Mouse (Mus musculus) heart, embryonic 15.5 days (tissue): ENCODE results near the gene Pdp2. TPM values are rescaled to one million over a fixed set of nuclear protein-coding genes. Genes with fewer than 3 reads are reported as not detected.

Experiments
- ATAC-seq: fragments of 200-750 bp; cut with Nextera tagmentation; replicated peaks from 2 replicates; pipeline ENCODE4 v1.8.0; 2017; ENCODE audit warnings: low read depth, moderate TSS enrichment; ENCODE audit not compliant: insufficient number of reproducible peaks, insufficient read depth, low FRiP score
- H3K27ac ChIP-seq: fragments of 300-500 bp; sonication (generic); 2 replicates; pipeline ENCODE4 v1.5.1; 2015; ENCODE audit warnings: mild to moderate bottlenecking, inconsistent platforms
- H3K27me3 ChIP-seq: fragments of 300-500 bp; sonication (generic); 2 replicates; pipeline ENCODE4 v1.6.1; 2015; ENCODE audit warnings: inconsistent platforms
- H3K36me3 ChIP-seq: fragments of 300-500 bp; sonication (generic); 2 replicates; pipeline ENCODE4 v1.6.1; 2015; ENCODE audit warnings: mild to moderate bottlenecking, inconsistent platforms
- H3K4me1 ChIP-seq: fragments of 300-500 bp; sonication (generic); replicated peaks from 2 replicates; pipeline ENCODE4 v1.6.1; 2015; ENCODE audit warnings: inconsistent platforms
- H3K4me2 ChIP-seq: fragments of 300-500 bp; sonication (generic); 2 replicates; pipeline ENCODE4 v1.6.1; 2015; ENCODE audit warnings: inconsistent platforms, mild to moderate bottlenecking, moderate library complexity
- H3K4me3 ChIP-seq: fragments of 300-500 bp; sonication (generic); 2 replicates; pipeline ENCODE4 v1.5.1; 2015; ENCODE audit warnings: mild to moderate bottlenecking, inconsistent platforms
- H3K9ac ChIP-seq: fragments of 300-500 bp; sonication (generic); 2 replicates; pipeline ENCODE4 v1.6.1; 2015; ENCODE audit warnings: mild to moderate bottlenecking, inconsistent platforms
- H3K9me3 ChIP-seq: fragments of 300-500 bp; sonication (generic); replicated peaks from 2 replicates; pipeline ENCODE4 v1.6.1; 2016; ENCODE audit warnings: inconsistent platforms
- WGBS: fragments of 180-500 bp; shearing (Covaris S2); methylation state at CpG from one replicate; pipeline ENCODE4 v1.1.7; 2015; ENCODE audit warnings: mixed read lengths; 5-methylcytosine and 5-hydroxymethylcytosine counted together
- polyA plus RNA-seq: library from polyadenylated mRNA; unstranded; fragments of >200 nt; fragmentation: Nextera tagmentation; extraction: Ambion mirVana; gene quantifications from 2 replicates; pipeline ENCODE4 v1.2.1, GENCODE M21; 2015

Pdp2 gene
- polyA plus RNA-seq, 1 experiment from 2014 or later, result 5.8 TPM

GRCm38 (mm10) chr8:104613119-104613518 lies 21.9 kb downstream of the Pdp2 start:
- Histone ChIP-seq H3K4me3 (no peak overlapping the region), H3K9ac (no peak overlapping the region; the same call in 1 of the 2 replicates), H3K36me3 (no peaks in the 10 kb centered on the region), H3K27me3 (no peaks in the 10 kb centered on the region), H3K27ac (peak overlapping the region; percentile 98), H3K9me3 (no peaks in the 10 kb centered on the region), H3K4me2 (peak overlapping the region; percentile 34), H3K4me1 (peaks cover 54% of the 10 kb centered on the region)
- no peak for ATAC-seq
- WGBS, result 38% methylated on average over 4 of the region's 4 CpGs

GRCm38 (mm10) chr8:104620765-104621164 lies 29.5 kb downstream of the Pdp2 start:
- H3K4me1 ChIP-seq, result peaks cover 12% of the 10 kb centered on the region
- no peak overlapping the region for H3K4me3 ChIP-seq
- no peaks in the 10 kb centered on the region for H3K36me3 ChIP-seq
- H3K27me3 ChIP-seq, result no peaks in the 10 kb centered on the region
- H3K9me3 ChIP-seq, result no peaks in the 10 kb centered on the region
- H3K4me2 ChIP-seq, result no peak overlapping the region
- H3K27ac ChIP-seq, result no peak overlapping the region
- ATAC-seq, result no peak
- no peak overlapping the region for H3K9ac ChIP-seq
- WGBS, result 66% methylated on average over 5 of the region's 5 CpGs

- Histone ChIP-seq H3K4me2 (no peak within 1 kb of the TSS), H3K9me3 (no peaks in the 10 kb centered on the region), H3K4me1 (peaks cover 33% of the 10 kb centered on the region), H3K9ac (no peak within 1 kb of the TSS), H3K27ac (peak within 1 kb of the TSS; percentile 49; the same call in 1 of the 2 replicates), H3K27me3 (no peaks in the 10 kb centered on the region), H3K4me3 (no peak within 1 kb of the TSS), H3K36me3 (peaks cover 11% of the 10 kb centered on the region; the same call in 1 of the 2 replicates)
- no peak for ATAC-seq
- 76% methylated on average over 6 of the region's 6 CpGs for WGBS
These were observed 32.9 kb downstream of the Pdp2 start, which contains the start of gene Cdh16 for GRCm38 (mm10) chr8:104624161-104624560. Cdh16 (minus strand) TSS chr8:104624396.

- Histone ChIP-seq H3K9ac (no peak overlapping the region), H3K27ac (peak overlapping the region; percentile 95), H3K36me3 (peaks cover 11% of the 10 kb centered on the region; the same call in 1 of the 2 replicates), H3K4me3 (no peak overlapping the region), H3K27me3 (no peaks in the 10 kb centered on the region), H3K4me2 (no peak overlapping the region), H3K4me1 (peaks cover 50% of the 10 kb centered on the region), H3K9me3 (no peaks in the 10 kb centered on the region)
- ATAC-seq, result no peak
- WGBS, result 56% methylated on average over 4 of the region's 4 CpGs
These were observed 36.0 kb downstream of the Pdp2 start for GRCm38 (mm10) chr8:104627065-104627740.

GRCm38 (mm10) chr8:104628402-104628801 lies 37.2 kb downstream of the Pdp2 start:
- WGBS, result 85% methylated on average over 21 of the region's 21 CpGs
- Histone ChIP-seq H3K9me3 (no peaks in the 10 kb centered on the region), H3K36me3 (peaks cover 11% of the 10 kb centered on the region; the same call in 1 of the 2 replicates), H3K27ac (peak overlapping the region; percentile 95), H3K27me3 (no peaks in the 10 kb centered on the region), H3K9ac (peak overlapping the region; percentile 82; the same call in 1 of the 2 replicates), H3K4me2 (peak overlapping the region; percentile 65), H3K4me3 (peak overlapping the region; percentile 75), H3K4me1 (peaks cover 60% of the 10 kb centered on the region)
- ATAC-seq, result no peak

- 19% methylated on average over 22 of the region's 22 CpGs for WGBS
- peak overlapping the region; percentile 95 for H3K27ac ChIP-seq
- ATAC-seq, result peak; percentile 41
- H3K4me2 ChIP-seq, result peak overlapping the region; percentile 65
- H3K27me3 ChIP-seq, result no peaks in the 10 kb centered on the region
- H3K36me3 ChIP-seq, result peaks cover 11% of the 10 kb centered on the region; the same call in 1 of the 2 replicates
- peak overlapping the region; percentile 75 for H3K4me3 ChIP-seq
- H3K4me1 ChIP-seq, result peaks cover 59% of the 10 kb centered on the region
- H3K9me3 ChIP-seq, result no peaks in the 10 kb centered on the region
- H3K9ac ChIP-seq, result peak overlapping the region; percentile 82
These were observed 38.3 kb downstream of the Pdp2 start for GRCm38 (mm10) chr8:104629306-104630110.

GRCm38 (mm10) chr8:104630111-104630479 lies 38.8 kb downstream of the Pdp2 start:
- H3K36me3 ChIP-seq, result peaks cover 15% of the 10 kb centered on the region; the same call in 1 of the 2 replicates
- H3K4me3 ChIP-seq, result peak overlapping the region; percentile 75
- no peaks in the 10 kb centered on the region for H3K9me3 ChIP-seq
- peak overlapping the region; percentile 95 for H3K27ac ChIP-seq
- H3K4me1 ChIP-seq, result peaks cover 53% of the 10 kb centered on the region
- H3K27me3 ChIP-seq, result no peaks in the 10 kb centered on the region
- ATAC-seq, result no peak
- H3K9ac ChIP-seq, result peak overlapping the region; percentile 82
- H3K4me2 ChIP-seq, result peak overlapping the region; percentile 65
- 9% methylated on average over 8 of the region's 8 CpGs for WGBS

- H3K4me2 ChIP-seq, result peak overlapping the region; percentile 65
- peak; percentile 9 for ATAC-seq
- no peaks in the 10 kb centered on the region for H3K9me3 ChIP-seq
- peak overlapping the region; percentile 95 for H3K27ac ChIP-seq
- H3K9ac ChIP-seq, result peak overlapping the region; percentile 82
- peaks cover 51% of the 10 kb centered on the region for H3K4me1 ChIP-seq
- H3K36me3 ChIP-seq, result peaks cover 19% of the 10 kb centered on the region; the same call in 1 of the 2 replicates
- H3K27me3 ChIP-seq, result no peaks in the 10 kb centered on the region
- H3K4me3 ChIP-seq, result peak overlapping the region; percentile 75
- under 1% methylated on average over 36 of the region's 36 CpGs for WGBS
These were observed 39.3 kb downstream of the Pdp2 start for GRCm38 (mm10) chr8:104630574-104630973.

GRCm38 (mm10) chr8:104630981-104631663 lies 39.9 kb downstream of the Pdp2 start, which contains the start of gene Rrad:
Rrad (minus strand) TSS chr8:104631327.
- Histone ChIP-seq H3K9me3 (no peaks in the 10 kb centered on the region), H3K4me2 (peak within 1 kb of the TSS; percentile 65), H3K36me3 (peaks cover 23% of the 10 kb centered on the region; the same call in 1 of the 2 replicates), H3K4me3 (peak within 1 kb of the TSS; percentile 75), H3K4me1 (peaks cover 48% of the 10 kb centered on the region), H3K27ac (peak within 1 kb of the TSS; percentile 95), H3K27me3 (no peaks in the 10 kb centered on the region), H3K9ac (peak within 1 kb of the TSS; percentile 82)
- peak; percentile 81 for ATAC-seq
- under 1% methylated on average over 25 of the region's 28 CpGs for WGBS

GRCm38 (mm10) chr8:104631975-104632374 lies 40.7 kb downstream of the Pdp2 start:
- Histone ChIP-seq H3K4me1 (peaks cover 48% of the 10 kb centered on the region), H3K4me3 (peak overlapping the region; percentile 75), H3K36me3 (peaks cover 23% of the 10 kb centered on the region; the same call in 1 of the 2 replicates), H3K27ac (peak overlapping the region; percentile 95), H3K9ac (peak overlapping the region; percentile 82), H3K27me3 (no peaks in the 10 kb centered on the region), H3K4me2 (peak overlapping the region; percentile 65), H3K9me3 (no peaks in the 10 kb centered on the region)
- 23% methylated on average over 5 of the region's 5 CpGs for WGBS
- ATAC-seq, result no peak

GRCm38 (mm10) chr8:104632486-104632885 lies 41.2 kb downstream of the Pdp2 start:
- WGBS, result 59% methylated on average over 6 of the region's 6 CpGs
- H3K27ac ChIP-seq, result peak overlapping the region; percentile 95
- H3K4me2 ChIP-seq, result peak overlapping the region; percentile 65
- H3K9me3 ChIP-seq, result no peaks in the 10 kb centered on the region
- ATAC-seq, result no peak
- peak overlapping the region; percentile 82; the same call in 1 of the 2 replicates for H3K9ac ChIP-seq
- no peak overlapping the region for H3K4me3 ChIP-seq
- H3K36me3 ChIP-seq, result peaks cover 22% of the 10 kb centered on the region; the same call in 1 of the 2 replicates
- H3K4me1 ChIP-seq, result peaks cover 44% of the 10 kb centered on the region
- no peaks in the 10 kb centered on the region for H3K27me3 ChIP-seq
